Mouse (Mus musculus) spleen, postnatal 36 days (tissue): ENCODE measurements around the gene Mief2.
A peak's percentile ranks its signal among the peaks of the same experiment; 100 is the strongest.

Experiments
- DNase-seq, 2 experiments: peaks; one replicate each; pipeline ENCODE4 v3.0.0; 2022; ENCODE audit warnings: low spot score in 2 of 2, mixed read lengths in 1 of 2

Gene Mief2

DNA sequence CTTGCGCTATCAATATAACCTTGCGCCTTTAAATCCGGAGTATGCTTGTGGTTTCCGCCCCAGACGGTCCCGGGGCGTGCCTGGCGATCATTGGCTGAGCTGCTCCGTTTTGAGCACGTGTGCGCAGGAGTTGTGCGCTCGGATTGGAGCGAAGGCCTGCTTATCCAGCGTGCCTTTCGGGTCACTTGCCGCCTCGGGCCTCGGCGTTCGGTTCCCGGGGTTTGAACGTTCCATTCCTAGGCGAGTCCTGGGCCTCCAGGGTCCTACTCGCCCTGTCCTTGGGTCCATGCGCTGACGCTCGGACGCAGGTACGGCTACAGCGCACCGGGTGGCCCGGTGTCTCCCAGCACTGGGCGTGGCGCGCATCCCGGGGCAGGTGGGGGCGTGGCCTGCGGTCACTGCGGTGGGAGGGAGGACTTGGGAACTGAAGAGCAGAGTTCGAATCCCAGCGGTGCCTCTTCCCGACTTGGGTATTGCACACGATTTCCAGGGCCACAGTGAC, at the start of gene Mief2:
Mief2 (plus strand) TSS at position 139 of the 502 bp plus-strand sequence.
- peak; percentile 94 to 95 for DNase-seq

GRCm38 (mm10) chr11:60696165-60696564, 32.0 kb upstream of the Mief2 start:
- peak in 1 of 2 experiments; percentile 1 for DNase-seq

GRCm38 (mm10) chr11:60697561-60697960, 30.6 kb upstream of the Mief2 start:
- peak in 1 of 2 experiments; percentile 2 for DNase-seq

DNA sequence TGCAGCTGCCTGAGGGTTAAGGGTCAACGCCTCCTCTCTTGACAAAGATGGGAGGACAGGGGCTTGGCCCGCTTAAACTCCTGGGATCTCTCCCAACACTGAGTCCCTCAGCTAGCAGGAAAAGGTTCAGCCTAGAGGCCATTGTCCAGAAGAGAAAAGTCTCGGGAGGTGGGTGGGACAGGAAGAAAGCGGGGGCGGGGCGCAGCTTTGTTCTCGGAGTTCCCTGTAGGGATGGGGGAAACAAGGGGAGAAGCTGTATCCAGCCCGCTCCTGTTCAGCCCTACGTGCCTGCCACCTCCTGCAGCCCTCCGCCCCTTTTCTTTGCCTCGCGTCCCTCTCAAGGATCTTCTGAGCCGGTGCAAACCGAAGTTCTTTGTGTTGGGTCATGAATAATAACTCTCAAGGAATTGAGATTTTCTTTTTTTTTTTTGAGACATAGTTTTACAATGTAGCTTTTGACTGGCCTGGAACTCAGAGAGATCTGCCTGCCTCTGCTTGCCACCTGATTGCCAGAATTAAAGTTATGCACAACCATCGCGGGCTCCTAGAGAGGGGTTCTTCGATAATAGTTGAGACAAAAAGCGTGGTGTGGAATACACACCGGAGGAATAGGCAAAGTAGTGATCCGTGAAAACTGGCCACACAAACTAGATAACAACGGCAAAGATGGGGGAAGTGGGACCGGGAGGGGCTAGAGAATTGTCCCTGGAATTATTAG, 29.2 kb upstream of the Mief2 start:
- DNase-seq, result peak in 1 of 2 experiments; percentile 39

DNA sequence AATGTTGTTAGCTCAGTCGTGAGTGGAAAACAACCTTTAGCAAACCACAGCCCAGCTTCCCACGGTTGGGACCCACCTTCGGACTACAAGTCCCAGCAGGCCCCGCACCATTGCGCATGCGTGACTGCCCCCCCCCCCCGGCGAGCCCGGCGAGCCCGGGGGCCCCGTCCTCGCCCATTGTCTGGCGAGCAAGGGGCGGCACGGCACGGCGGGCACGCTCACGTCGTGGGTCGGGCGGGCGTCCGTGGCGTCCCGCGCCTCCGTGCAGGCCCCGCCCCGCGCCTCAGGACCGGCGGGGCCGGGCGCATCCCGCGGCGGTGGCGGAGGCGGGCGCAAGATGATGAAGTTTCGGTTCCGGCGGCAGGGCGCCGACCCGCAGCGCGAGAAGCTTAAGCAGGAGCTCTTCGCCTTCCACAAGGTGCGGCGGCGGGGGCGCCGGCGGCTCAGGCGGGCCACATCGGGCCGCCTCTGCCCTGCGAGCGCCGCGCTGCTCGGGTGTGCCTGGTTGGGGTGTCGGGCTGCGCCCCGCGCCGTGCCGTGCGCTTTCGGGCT, 28.6 kb upstream of the Mief2 start, which contains the start of gene Llgl1:
Llgl1 (plus strand) TSS at position 200 of the 552 bp plus-strand sequence.
- DNase-seq, result peak; percentile 80

DNA sequence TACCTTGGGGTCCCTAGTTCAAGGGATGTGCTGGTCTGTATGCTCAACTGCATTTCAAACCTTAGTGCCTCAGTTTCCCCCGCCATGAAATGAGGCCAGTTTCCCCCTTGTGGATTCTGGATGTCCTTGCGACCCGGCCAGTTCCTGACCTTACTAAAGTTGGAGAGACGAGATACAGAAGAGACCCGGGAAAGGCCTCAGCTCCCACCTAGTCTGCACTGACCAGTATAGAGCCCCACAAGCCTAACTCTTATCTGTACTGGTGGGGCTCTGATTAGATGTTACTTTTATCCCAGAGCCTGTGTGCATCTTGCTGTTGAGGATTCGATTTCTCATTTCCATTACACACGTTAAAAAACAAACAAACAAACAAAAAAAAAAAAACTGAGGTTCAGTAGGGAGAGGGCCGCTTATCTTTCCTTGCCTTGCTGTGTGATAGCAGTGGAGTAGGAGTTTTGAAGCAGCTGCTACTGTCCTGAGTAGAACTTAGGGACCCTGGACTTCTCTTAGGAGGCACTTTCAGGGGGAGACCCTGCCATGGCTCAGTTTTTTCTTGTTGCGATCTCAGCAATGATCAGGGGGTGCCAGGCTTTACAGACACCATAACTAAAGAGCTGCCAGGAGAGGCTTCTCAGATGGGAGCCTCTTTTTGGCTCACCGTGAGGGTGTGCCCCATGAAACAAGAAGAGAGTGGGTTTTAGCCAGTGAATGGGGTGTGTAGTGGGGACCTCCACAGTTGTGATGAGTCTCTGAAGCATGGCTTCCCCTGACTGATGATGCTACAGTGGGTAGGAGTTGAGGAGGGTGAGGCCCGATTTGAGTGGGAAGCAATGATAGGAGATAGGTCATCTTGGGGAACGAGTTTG, 27.6 kb upstream of the Mief2 start:
- DNase-seq, result peak in 1 of 2 experiments; percentile 2

DNA sequence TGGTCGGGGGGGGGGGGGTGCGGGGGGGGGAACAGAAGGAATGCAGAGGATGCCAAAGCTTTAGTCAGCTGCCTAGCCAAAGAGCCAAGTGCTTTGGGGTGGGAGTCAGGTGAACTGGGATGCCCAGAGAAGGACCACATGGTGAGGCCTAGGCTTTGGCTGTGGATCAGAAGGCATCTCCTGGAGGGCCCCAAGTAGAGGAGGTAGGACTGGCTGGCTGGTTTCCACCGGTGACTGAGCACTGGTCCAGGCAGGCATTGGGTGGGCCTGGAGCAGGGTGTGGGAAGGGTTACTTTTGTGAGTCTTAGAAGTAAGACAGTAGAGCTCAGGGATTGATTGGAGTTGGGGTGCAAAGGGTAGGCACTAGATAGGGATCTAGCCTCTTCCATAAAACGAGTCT, 26.6 kb upstream of the Mief2 start:
- peak in 1 of 2 experiments; percentile 1 for DNase-seq

DNA sequence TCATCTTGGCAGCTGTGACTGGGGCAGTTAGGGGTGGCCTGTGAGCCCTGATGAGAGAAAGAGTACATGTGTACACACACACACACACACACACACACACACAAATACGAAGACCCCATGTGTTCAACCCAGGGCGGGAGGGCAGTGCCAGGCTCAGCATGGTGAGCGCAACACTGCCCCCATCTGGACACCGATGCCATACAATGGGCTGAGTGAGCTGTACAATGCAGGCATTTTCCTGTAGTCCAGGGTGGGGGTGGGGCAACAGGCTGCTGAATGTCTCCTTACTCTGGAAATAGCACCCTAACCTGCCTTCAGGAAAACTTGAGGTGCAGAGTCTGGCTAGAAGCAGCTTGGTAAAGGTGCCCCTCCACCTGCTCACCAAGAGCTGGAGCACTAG, 25.1 kb upstream of the Mief2 start:
- DNase-seq, result peak; percentile 46 to 49

GRCm38 (mm10) chr11:60704023-60704880, 23.9 kb upstream of the Mief2 start:
- DNase-seq, result peak in 1 of 2 experiments; percentile 0

- peak in 1 of 2 experiments; percentile 0 for DNase-seq
Measured at GRCm38 (mm10) chr11:60705255-60705654, 22.9 kb upstream of the Mief2 start.

- no peak for DNase-seq
Measured at GRCm38 (mm10) chr11:60706076-60706475, 22.1 kb upstream of the Mief2 start.

- no peak for DNase-seq
Measured at GRCm38 (mm10) chr11:60706696-60707480, 21.3 kb upstream of the Mief2 start.

DNA sequence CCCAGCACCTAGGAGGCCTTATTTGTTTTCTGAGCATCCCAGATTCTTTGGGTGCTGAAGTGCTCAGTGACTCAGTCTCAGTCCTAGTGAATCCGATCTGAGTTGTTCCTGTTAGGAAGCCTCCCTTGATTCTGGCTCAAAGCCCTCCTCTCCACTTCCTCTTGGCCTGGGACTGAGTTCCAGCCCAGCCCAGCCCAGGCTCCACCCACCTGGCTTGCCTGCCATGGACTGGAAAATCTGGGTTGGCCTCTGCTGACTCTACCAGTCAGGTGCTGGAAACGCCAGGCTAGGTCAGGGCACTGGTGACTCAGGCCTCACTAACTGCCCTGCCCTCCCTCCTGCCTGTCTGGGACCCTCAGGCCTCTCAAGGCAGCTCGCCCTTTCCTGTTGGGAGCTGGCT, 20.5 kb upstream of the Mief2 start:
- no peak for DNase-seq

- no peak for DNase-seq
Measured at GRCm38 (mm10) chr11:60708631-60709030, 19.6 kb upstream of the Mief2 start.

GRCm38 (mm10) chr11:60709481-60710465, 18.4 kb upstream of the Mief2 start:
- DNase-seq, result no peak

GRCm38 (mm10) chr11:60711218-60711617, 17.0 kb upstream of the Mief2 start:
- DNase-seq, result no peak

GRCm38 (mm10) chr11:60712040-60712439, 16.2 kb upstream of the Mief2 start:
- DNase-seq, result no peak

- no peak for DNase-seq
Measured at GRCm38 (mm10) chr11:60712639-60713255, 15.5 kb upstream of the Mief2 start.

DNA sequence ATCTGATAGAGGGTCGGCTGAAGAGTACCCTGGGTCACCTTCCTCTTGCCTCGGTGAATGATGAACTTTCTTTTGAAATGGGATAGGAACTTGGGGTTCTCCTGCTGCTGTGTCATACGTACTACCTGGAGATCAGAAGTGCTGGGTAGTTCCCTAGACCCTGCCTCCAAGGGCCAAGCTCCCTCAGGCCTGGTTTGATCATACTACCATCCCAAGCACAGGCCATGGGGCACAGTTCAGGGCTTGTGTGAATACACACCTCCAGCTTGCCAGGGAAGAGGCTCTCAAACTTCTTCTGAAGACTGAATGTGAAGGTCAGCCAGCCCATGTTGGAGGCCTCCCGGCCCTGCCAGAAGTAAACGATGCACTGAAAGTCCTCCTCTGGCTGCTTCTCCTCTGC, 12.4 kb upstream of the Mief2 start:
- no peak for DNase-seq
